Mouse (Mus musculus): ENCODE measurements around the gene Nfatc2.

- no peak for TF ChIP-seq POLR2A (IDR thresholded peaks at IDR 0.05; ENCODE audit: insufficient read depth, low read length)
- no peak for TF ChIP-seq CTCF (IDR thresholded peaks at IDR 0.05; ENCODE audit: low read depth, low read length)
- TF ChIP-seq EP300 (IDR thresholded peaks at IDR 0.05; ENCODE audit: insufficient read depth, low read depth, low read length) = no peak
These were observed 69.2 kb downstream of the Nfatc2 start for GRCm38 (mm10) chr2:168532061-168532833.

Measured in ES-Bruce4 (cell line).